Mouse (Mus musculus): ENCODE data around the gene Fam166b. TPM values are rescaled to one million over a fixed set of nuclear protein-coding genes. Genes with fewer than 3 reads are reported as not detected.
A peak's percentile ranks its signal among the peaks of the same experiment; 100 is the strongest.

The Fam166b gene
- polyA plus RNA-seq, 1 experiment from 2014 or later: 0.87 TPM

DNA sequence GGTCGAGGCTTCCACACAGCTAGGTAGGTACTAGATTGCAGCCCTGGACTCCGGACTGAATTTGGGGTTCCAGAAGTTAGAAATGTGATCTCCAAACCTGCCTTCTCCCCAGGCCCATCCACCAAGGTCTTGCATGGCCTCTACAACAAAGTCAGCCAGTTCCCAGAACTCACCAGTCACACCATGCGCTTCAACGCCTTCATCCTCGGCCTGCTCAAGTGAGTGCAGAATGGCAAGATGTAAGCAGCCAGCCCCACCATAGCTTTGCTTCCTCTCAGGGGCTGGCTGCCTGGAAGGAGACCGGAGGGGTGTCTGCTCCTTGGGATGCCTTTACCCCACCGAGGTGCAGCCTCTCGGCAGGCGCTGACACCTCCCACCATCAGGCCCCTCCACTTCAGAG lies 4.9 kb downstream of the Fam166b start:
- H3K9me3 ChIP-seq (ENCODE audit: control insufficient read depth, low read length): no peaks in the 10 kb centered on the region
- H3K36me3 ChIP-seq (ENCODE audit: control insufficient read depth, insufficient read depth, low read length): peaks cover 40% of the 10 kb centered on the region
- no peak overlapping the region for H3K4me2 ChIP-seq (ENCODE audit: low read depth, low read length)
- peaks cover 19% of the 10 kb centered on the region for H3K4me1 ChIP-seq (replicated peaks; ENCODE audit: control insufficient read depth, insufficient read depth, low read length)
- peaks cover 9% of the 10 kb centered on the region for H3K27me3 ChIP-seq (ENCODE audit: control insufficient read depth, insufficient read depth, low read depth, low read length)
- H3K4me3 ChIP-seq (ENCODE audit: low read length): no peak overlapping the region
- WGBS: 80% methylated on average over 9 of the region's 9 CpGs
- H3K9ac ChIP-seq (ENCODE audit: low read length): no peak overlapping the region
- H3K27ac ChIP-seq (ENCODE audit: low read length): no peak overlapping the region
- ATAC-seq (ENCODE audit: low read depth): no peak

GRCm38 (mm10) chr4:43423267-43423934 lies 5.5 kb downstream of the Fam166b start:
- Histone ChIP-seq H3K4me2 (ENCODE audit: low read depth, low read length) (no peak overlapping the region), H3K36me3 (ENCODE audit: control insufficient read depth, insufficient read depth, low read length) (peaks cover 40% of the 10 kb centered on the region), H3K27me3 (ENCODE audit: control insufficient read depth, insufficient read depth, low read depth, low read length) (peaks cover 9% of the 10 kb centered on the region), H3K4me3 (ENCODE audit: low read length) (no peak overlapping the region), H3K9me3 (ENCODE audit: control insufficient read depth, low read length) (no peaks in the 10 kb centered on the region), H3K9ac (ENCODE audit: low read length) (no peak overlapping the region), H3K4me1 (replicated peaks; ENCODE audit: control insufficient read depth, insufficient read depth, low read length) (peaks cover 19% of the 10 kb centered on the region), H3K27ac (ENCODE audit: low read length) (no peak overlapping the region)
- no peak for ATAC-seq (ENCODE audit: low read depth)
- 86% methylated on average over 20 of the region's 20 CpGs for WGBS

GRCm38 (mm10) chr4:43421632-43422240 lies 7.2 kb downstream of the Fam166b start:
- Histone ChIP-seq H3K4me1 (replicated peaks; ENCODE audit: control insufficient read depth, insufficient read depth, low read length) (peaks cover 34% of the 10 kb centered on the region), H3K9ac (ENCODE audit: low read length) (no peak overlapping the region), H3K4me2 (ENCODE audit: low read depth, low read length) (no peak overlapping the region), H3K27me3 (ENCODE audit: control insufficient read depth, insufficient read depth, low read depth, low read length) (peaks cover 2% of the 10 kb centered on the region; the same call in 1 of the 2 replicates), H3K27ac (ENCODE audit: low read length) (no peak overlapping the region), H3K4me3 (ENCODE audit: low read length) (no peak overlapping the region), H3K9me3 (ENCODE audit: control insufficient read depth, low read length) (no peaks in the 10 kb centered on the region), H3K36me3 (ENCODE audit: control insufficient read depth, insufficient read depth, low read length) (peaks cover 42% of the 10 kb centered on the region)
- WGBS: 78% methylated on average over 28 of the region's 28 CpGs
- no peak for ATAC-seq (ENCODE audit: low read depth)

DNA sequence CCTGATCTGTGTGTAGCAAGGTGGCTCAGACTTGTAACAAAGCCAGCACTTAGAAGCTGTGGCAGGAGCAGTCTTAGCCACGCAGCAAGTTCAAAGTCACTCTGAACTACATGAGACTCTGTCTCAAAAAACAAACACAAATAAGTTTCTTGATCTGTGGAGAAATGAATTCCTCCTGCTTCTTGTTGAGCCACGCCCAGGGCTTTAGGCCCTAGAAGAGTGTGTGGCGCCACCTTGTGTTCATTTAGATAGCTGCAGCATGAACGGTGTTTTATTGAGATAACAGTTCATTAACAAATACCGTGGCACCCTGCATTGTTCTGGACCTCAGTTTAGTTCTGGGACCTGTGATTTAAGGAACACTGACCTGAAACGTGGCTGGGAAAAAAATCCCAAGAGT lies 8.6 kb downstream of the Fam166b start:
- peak; percentile 37 for ATAC-seq (ENCODE audit: low read depth)
- under 1% methylated on average over 6 of the region's 6 CpGs for WGBS
- peaks cover 48% of the 10 kb centered on the region for H3K36me3 ChIP-seq (ENCODE audit: control insufficient read depth, insufficient read depth, low read length)
- peak overlapping the region; percentile 70 for H3K27ac ChIP-seq (ENCODE audit: low read length)
- no peak overlapping the region for H3K4me2 ChIP-seq (ENCODE audit: low read depth, low read length)
- no peaks in the 10 kb centered on the region for H3K27me3 ChIP-seq (ENCODE audit: control insufficient read depth, insufficient read depth, low read depth, low read length)
- H3K4me1 ChIP-seq (replicated peaks; ENCODE audit: control insufficient read depth, insufficient read depth, low read length): peaks cover 34% of the 10 kb centered on the region
- no peak overlapping the region for H3K4me3 ChIP-seq (ENCODE audit: low read length)
- no peak overlapping the region for H3K9ac ChIP-seq (ENCODE audit: low read length)
- no peaks in the 10 kb centered on the region for H3K9me3 ChIP-seq (ENCODE audit: control insufficient read depth, low read length)

- Histone ChIP-seq H3K4me3 (ENCODE audit: low read length) (no peak overlapping the region), H3K36me3 (ENCODE audit: control insufficient read depth, insufficient read depth, low read length) (peaks cover 47% of the 10 kb centered on the region), H3K27me3 (ENCODE audit: control insufficient read depth, insufficient read depth, low read depth, low read length) (no peaks in the 10 kb centered on the region), H3K4me2 (ENCODE audit: low read depth, low read length) (no peak overlapping the region), H3K4me1 (replicated peaks; ENCODE audit: control insufficient read depth, insufficient read depth, low read length) (peaks cover 34% of the 10 kb centered on the region), H3K27ac (ENCODE audit: low read length) (peak overlapping the region; percentile 70), H3K9ac (ENCODE audit: low read length) (no peak overlapping the region), H3K9me3 (ENCODE audit: control insufficient read depth, low read length) (no peaks in the 10 kb centered on the region)
- 49% methylated on average over 9 of the region's 9 CpGs for WGBS
- ATAC-seq (ENCODE audit: low read depth): peak; percentile 10
Observed at GRCm38 (mm10) chr4:43419801-43420281, 9.1 kb downstream of the Fam166b start.

DNA sequence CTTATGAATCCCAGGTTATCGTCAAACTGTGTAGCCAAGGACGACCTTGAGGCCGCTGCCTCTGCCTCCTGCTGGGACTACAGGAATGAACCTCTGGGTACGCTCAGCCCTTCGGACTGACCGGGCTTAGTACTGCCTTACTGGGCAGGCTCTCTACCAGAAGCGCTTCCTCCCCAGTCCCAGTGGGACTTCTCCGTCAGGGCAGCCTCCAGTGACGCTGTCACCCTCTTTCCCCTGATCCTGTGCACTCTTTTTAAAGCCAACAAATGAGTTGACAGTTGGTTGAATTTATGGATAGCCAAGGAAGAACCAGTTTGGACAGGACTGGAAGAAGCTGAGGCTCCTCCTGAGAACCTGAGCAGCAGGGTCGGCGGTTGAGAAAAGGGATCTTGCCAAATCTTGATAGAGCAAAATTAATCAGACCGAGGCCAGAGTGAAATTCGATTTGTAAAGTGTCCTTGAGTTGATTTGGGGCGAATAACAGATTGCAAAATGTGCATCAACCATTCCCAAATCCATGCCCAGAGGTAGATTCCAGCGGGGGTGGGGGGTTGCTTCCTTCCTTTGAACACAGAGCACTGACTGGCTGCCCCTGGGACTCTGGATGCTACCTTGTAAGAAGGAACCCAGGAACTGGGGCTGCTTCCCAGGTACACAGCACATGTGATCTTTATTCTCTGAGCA lies 9.8 kb downstream of the Fam166b start:
- peaks cover 34% of the 10 kb centered on the region for H3K4me1 ChIP-seq (replicated peaks; ENCODE audit: control insufficient read depth, insufficient read depth, low read length)
- H3K9ac ChIP-seq (ENCODE audit: low read length): 0 out of 2 replicates have a peak overlapping the region, but pooled peaks have one; percentile 39
- H3K4me2 ChIP-seq (ENCODE audit: low read depth, low read length): no peak overlapping the region
- no peak for ATAC-seq (ENCODE audit: low read depth)
- no peaks in the 10 kb centered on the region for H3K9me3 ChIP-seq (ENCODE audit: control insufficient read depth, low read length)
- WGBS: 65% methylated on average over 15 of the region's 15 CpGs
- H3K27ac ChIP-seq (ENCODE audit: low read length): peak overlapping the region; percentile 73
- H3K4me3 ChIP-seq (ENCODE audit: low read length): no peak overlapping the region
- H3K27me3 ChIP-seq (ENCODE audit: control insufficient read depth, insufficient read depth, low read depth, low read length): no peaks in the 10 kb centered on the region
- peaks cover 40% of the 10 kb centered on the region for H3K36me3 ChIP-seq (ENCODE audit: control insufficient read depth, insufficient read depth, low read length)

- ATAC-seq (ENCODE audit: low read depth): no peak
- H3K36me3 ChIP-seq (ENCODE audit: control insufficient read depth, insufficient read depth, low read length): peaks cover 34% of the 10 kb centered on the region
- H3K4me3 ChIP-seq (ENCODE audit: low read length): no peak overlapping the region
- no peak overlapping the region for H3K9ac ChIP-seq (ENCODE audit: low read length)
- H3K27me3 ChIP-seq (ENCODE audit: control insufficient read depth, insufficient read depth, low read depth, low read length): no peaks in the 10 kb centered on the region
- WGBS: 45% methylated on average over 4 of the region's 4 CpGs
- H3K4me1 ChIP-seq (replicated peaks; ENCODE audit: control insufficient read depth, insufficient read depth, low read length): peaks cover 34% of the 10 kb centered on the region
- H3K9me3 ChIP-seq (ENCODE audit: control insufficient read depth, low read length): no peaks in the 10 kb centered on the region
- H3K27ac ChIP-seq (ENCODE audit: low read length): peak overlapping the region; percentile 73
- H3K4me2 ChIP-seq (ENCODE audit: low read depth, low read length): no peak overlapping the region
Observed at GRCm38 (mm10) chr4:43418450-43418849, 10.5 kb downstream of the Fam166b start.

- peak overlapping the region; percentile 14; the same call in 1 of the 2 replicates for H3K9ac ChIP-seq (ENCODE audit: low read length)
- 49% methylated on average over 16 of the region's 16 CpGs for WGBS
- no peaks in the 10 kb centered on the region for H3K9me3 ChIP-seq (ENCODE audit: control insufficient read depth, low read length)
- peak overlapping the region; percentile 73 for H3K27ac ChIP-seq (ENCODE audit: low read length)
- ATAC-seq (ENCODE audit: low read depth): peak; percentile 54
- no peak overlapping the region for H3K4me2 ChIP-seq (ENCODE audit: low read depth, low read length)
- H3K4me1 ChIP-seq (replicated peaks; ENCODE audit: control insufficient read depth, insufficient read depth, low read length): peaks cover 34% of the 10 kb centered on the region
- peaks cover 29% of the 10 kb centered on the region for H3K36me3 ChIP-seq (ENCODE audit: control insufficient read depth, insufficient read depth, low read length)
- no peaks in the 10 kb centered on the region for H3K27me3 ChIP-seq (ENCODE audit: control insufficient read depth, insufficient read depth, low read depth, low read length)
- no peak overlapping the region for H3K4me3 ChIP-seq (ENCODE audit: low read length)
Observed at GRCm38 (mm10) chr4:43417269-43418062, 11.5 kb downstream of the Fam166b start.

Measured in lung, embryonic 16.5 days (tissue).